8 mouse cellular contexts compared by ENCODE assay signal in genomic region chr14:19751025-19751771, GRCm38 (mm10). TPM values are rescaled to one million over a fixed set of nuclear protein-coding genes. Genes with fewer than 3 reads are reported as not detected.
DNase-seq lines count a peak whose midpoint lies in the region; ATAC-seq and TF ChIP-seq lines count a peak whose summit lies in the region.

Nid2 (plus strand) TSS chr14:19751265.

- DNase-seq in NIH3T3 (ENCODE audit: low read depth): peak; percentile 94
- peak; percentile 57 to 78 for DNase-seq in cerebellum, postnatal 4 days (ENCODE audit: low spot score in 2 of 2)
- peak; percentile 79 to 84 for DNase-seq in gastrocnemius, adult 8-10 months (ENCODE audit: low spot score in 2 of 2)
- DNase-seq in left cerebral cortex, adult 2 months (ENCODE audit: extremely low spot score in 1 of 2, low spot score in 2 of 2): peak; percentile 32 to 63
- peak; percentile 47 for DNase-seq in right cerebral cortex, adult 18-20 months
- peak; percentile 68 for DNase-seq in urinary bladder, postnatal 10 days (ENCODE audit: low spot score)

- H3K79me2 ChIP-seq in macrophage (ENCODE audit: inconsistent target): no peaks in the 10 kb centered on the region

- WGBS in hindbrain, embryonic 16.5 days: under 1% methylated on average over 45 of the region's 45 CpGs
- WGBS in macrophage (ENCODE audit: missing documents): 2% methylated on average over 44 of the region's 45 CpGs

- H3K9ac ChIP-seq in hindbrain, embryonic 16.5 days (ENCODE audit: low read depth, low read length): peak within 1 kb of the TSS; percentile 62

- H3K9me3 ChIP-seq in hindbrain, embryonic 16.5 days (ENCODE audit: control insufficient read depth, low read length): no peaks in the 10 kb centered on the region

- peaks cover 15% of the 10 kb centered on the region for H3K27me3 ChIP-seq in hindbrain, embryonic 16.5 days (replicated peaks; ENCODE audit: control insufficient read depth, insufficient read depth, low read length)

- H3K27ac ChIP-seq in hindbrain, embryonic 16.5 days (ENCODE audit: low read depth, low read length): no peak within 1 kb of the TSS
- no peak within 1 kb of the TSS for H3K27ac ChIP-seq in left cerebral cortex, adult 2 months
- H3K27ac ChIP-seq in macrophage: no peak within 1 kb of the TSS

- H3K4me2 ChIP-seq in hindbrain, embryonic 16.5 days (ENCODE audit: low read length): peak within 1 kb of the TSS; percentile 93

- no peak for TF ChIP-seq CTCF in left cerebral cortex, adult 2 months (IDR thresholded peaks at IDR 0.05)

- peaks cover 17% of the 10 kb centered on the region for H3K4me1 ChIP-seq in hindbrain, embryonic 16.5 days (ENCODE audit: control insufficient read depth, insufficient read depth, low read depth, low read length)

- ATAC-seq in hindbrain, embryonic 16.5 days: peak; percentile 97

- H3K4me3 ChIP-seq in hindbrain, embryonic 16.5 days (ENCODE audit: low read length): peak within 1 kb of the TSS; percentile 53
- H3K4me3 ChIP-seq in left cerebral cortex, adult 2 months: peak within 1 kb of the TSS; percentile 49
- peak within 1 kb of the TSS; percentile 40 for H3K4me3 ChIP-seq in macrophage (ENCODE audit: inconsistent target)

- intact Hi-C loops in left cerebral cortex, adult 2 months (cut with DNase I): loop anchor here (5.0 kb wide), 3 partner anchors 34 to 66 kb away; no protein-coding TSS in a partner anchor

- no peaks in the 10 kb centered on the region for H3K36me3 ChIP-seq in hindbrain, embryonic 16.5 days (ENCODE audit: control insufficient read depth, insufficient read depth, low read length)
- H3K36me3 ChIP-seq in macrophage (ENCODE audit: inconsistent target): no peaks in the 10 kb centered on the region

RNA-seq across cellular contexts. Expression of gene Nid2, which starts in this region (rescaled TPM):
- 1 to 10 TPM; 3.3 to 7.8 (median 3.6) TPM for total RNA-seq in gastrocnemius, adult 8-10 months (2022)
- polyA plus RNA-seq in hindbrain, embryonic 16.5 days (2015; fragmentation: Nextera tagmentation; extraction: Ambion mirVana): 33.7 and 58.6 TPM in 2 replicates
- 1 to 10 TPM; 2.3 to 2.6 TPM for total RNA-seq in left cerebral cortex, adult 2 months (2021)
- 10 to 100 TPM in 1 of 26 experiments, 1 to 10 TPM in 2, under 1 TPM in 20, not detected in 3; 0.22 to 17.6 (median 0.67) TPM for total RNA-seq in macrophage (2018; cell fraction: chromatin; rRNA removed)
- total RNA-seq in macrophage (2018; cell fraction: cytosol; rRNA removed): under 1 TPM; 0.06 to 0.48 (median 0.18) TPM
- 1 to 10 TPM in 5 of 26 experiments, under 1 TPM in 19, not detected in 2; 0.16 to 9.3 (median 0.48) TPM for total RNA-seq in macrophage (2018; cell fraction: nucleus; rRNA removed)
- 0.21 to 3.1 TPM (median 0.24 TPM) in 3 replicates for polyA plus RNA-seq in macrophage (2018)
